Mouse (Mus musculus): ENCODE data around the gene Rgs9bp. TPM values are rescaled to one million over a fixed set of nuclear protein-coding genes. Genes with fewer than 3 reads are reported as not detected.
"Not testable (repeated sequence)": the region's sequence is repeated elsewhere in the genome, so short reads cannot be mapped to it uniquely, and the experiment has no call there.

The Rgs9bp gene
- total RNA-seq, 2 experiments from 2014 or later, result 0.07 TPM

DNA sequence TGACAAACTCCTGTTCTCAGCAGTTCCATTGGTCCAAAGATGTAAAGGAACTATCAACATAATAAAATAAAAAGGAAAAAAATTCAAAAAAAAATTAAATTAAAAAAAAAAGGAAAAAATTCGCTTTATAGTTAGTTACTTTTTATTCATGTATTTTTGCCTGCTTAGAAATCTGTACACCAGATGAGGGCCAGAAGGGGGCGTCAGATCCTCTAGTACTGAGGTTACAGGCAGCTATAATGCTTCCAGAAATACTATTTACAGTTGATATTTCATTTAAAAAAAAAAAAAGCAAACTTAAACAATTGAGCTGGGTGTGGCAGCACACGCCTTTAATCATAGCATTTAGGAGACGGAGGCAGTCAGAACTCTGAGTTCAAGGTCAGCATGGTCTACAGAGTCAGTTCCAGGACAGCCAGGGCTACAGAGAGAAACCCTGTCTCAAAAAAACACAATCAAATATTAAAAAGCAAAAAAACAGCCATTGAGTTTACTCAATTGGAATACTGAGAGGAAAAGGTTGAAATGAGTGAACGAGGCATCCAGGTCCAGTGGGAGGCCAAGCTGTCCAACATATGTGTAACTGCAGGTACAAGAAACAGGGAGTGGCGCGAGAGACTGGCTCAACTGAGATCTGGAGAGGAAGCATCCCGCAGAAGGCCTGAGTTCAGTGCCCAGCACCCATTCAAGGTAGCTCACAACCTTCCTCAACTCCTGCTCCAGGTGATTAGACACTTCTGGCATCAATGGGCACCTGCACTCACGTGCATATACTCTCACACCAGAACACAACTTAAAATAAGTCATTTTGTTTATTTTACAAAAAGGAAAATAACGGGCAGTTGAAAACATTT is 31.4 kb downstream of the Rgs9bp start:
- intact Hi-C loops (cut with DNase I), result loop anchor here (2.0 to 5.0 kb wide), 2 partner anchors 17 to 33 kb away; partner anchors contain the start of genes Ankrd27 and Rgs9bp
- DNase-seq, result peak; percentile 6 to 31

DNA sequence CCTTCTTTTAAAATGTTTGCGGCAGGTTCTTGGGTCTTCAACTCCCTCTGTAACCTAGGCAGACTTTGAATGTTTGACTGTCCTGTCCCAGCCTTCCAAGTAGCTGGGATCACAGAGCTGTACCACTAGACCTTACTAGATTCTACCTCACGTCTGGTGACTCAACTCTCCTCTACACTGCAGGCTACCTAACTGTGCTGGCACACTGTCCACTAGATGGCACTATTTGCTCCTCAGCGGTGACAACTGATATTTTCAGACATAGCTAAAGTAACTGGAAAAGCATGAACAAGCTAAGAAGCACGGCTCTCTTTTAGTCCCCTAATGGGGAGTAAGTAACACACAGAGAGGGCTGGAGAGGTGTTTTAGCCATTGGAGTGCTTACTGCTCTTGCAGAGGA is 39.5 kb downstream of the Rgs9bp start:
- DNase-seq, result peak; percentile 50 to 64
- intact Hi-C loops (cut with DNase I), result loop anchor here (2.0 kb wide), 1 partner anchor 91 kb away; no protein-coding TSS in a partner anchor

DNA sequence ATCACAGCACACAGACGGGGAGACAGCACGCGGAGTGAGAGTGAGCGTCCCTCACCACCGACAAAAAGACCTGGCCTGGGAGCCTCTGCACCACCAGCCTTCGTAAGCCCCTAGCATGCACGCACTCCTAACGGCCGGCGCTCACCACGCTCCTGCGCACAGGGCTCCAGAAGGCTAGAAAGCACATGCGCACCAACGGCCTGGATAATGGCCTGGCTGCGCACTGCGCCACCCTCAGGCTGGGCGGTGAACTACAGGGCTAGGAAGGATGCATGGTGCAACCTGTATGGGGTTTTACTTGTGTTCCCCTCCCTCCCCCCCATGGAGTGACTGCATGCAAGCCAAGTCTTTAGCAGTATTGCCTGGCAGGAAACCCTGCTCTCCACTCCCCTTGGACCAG is 47.8 kb downstream of the Rgs9bp start, which contains the start of gene Tdrd12:
Tdrd12 (minus strand) TSS at position 184 of the 400 bp plus-strand sequence.
- intact Hi-C loops (cut with DNase I), result no loop called here
- DNase-seq, result no peak

DNA sequence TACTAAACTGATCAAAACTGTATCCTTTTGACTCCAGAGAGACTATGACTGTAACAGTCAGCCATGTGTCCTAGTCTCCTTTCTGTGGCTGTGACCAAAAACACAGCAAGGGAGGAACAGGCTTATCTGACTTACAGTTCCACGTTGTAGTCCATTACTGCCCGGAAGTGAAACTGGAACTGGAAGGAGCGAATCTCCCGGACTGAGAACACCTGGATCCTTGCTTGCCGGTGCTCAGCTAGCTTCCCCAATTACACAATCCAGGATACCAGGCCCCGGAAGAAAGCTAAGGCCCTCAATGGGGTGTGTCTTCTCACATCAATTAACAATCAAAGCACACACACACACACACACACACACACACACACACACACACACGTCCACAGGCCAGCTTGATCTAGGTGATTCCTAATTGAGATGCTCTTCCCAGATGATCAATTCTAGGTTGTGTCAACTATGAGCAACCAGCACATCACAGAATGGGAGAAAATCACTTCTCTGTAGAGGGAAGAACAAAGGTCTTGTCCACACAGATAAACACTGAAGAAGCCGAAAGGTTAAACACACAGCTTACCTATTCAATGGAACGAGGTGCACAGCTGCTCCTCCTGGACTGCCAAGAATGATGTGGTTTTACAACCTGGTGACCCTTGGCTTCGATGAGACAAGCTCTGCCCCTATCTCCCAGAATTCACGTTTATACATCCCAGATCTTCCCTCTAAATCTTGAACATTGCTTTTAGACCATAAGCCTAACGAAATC is 49.5 kb downstream of the Rgs9bp start:
- intact Hi-C loops (cut with DNase I), result no loop called here
- DNase-seq, result no peak

DNA sequence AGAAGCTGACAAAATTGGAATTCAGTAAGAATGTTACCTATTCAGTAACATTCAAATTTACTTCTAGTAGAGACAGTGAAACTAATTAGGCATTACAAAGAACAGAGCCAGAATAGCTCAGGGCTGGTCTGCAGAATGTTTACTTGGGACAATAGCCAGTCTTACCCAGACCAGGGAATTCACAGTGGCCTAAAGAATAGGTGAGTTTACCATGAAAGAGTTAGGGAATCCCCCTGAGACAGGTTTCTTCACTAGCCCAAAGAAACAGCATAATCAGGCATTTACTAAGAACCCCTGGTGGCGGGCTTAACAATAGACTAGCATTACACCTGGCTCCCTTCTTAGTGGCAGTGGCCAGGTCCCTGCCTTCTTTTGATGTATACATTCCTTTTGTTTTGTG is 54.8 kb downstream of the Rgs9bp start:
- intact Hi-C loops (cut with DNase I); DNase-seq: not testable (repeated sequence)

DNA sequence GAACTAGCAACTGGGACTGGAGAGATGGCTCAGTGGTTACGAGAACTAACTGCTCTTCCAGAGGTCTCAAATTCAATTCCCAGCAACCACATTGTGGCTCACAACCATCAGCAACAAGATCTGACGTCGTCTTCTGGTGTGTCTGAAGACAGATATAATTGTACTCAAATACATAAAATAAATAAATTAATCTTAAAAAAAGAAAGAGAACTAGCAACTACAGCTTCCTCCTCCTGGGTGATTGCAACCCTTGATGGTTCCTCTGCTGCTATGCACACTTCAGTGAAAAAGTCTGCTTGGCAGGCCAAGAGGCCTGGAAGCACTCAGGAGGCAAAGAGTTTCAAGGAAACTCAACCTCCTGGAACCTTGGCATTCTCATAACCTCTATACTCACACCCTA is 55.4 kb downstream of the Rgs9bp start:
- intact Hi-C loops (cut with DNase I), result no loop called here
- DNase-seq, result no peak

Other genes with a start within 250 kb of the Rgs9bp start
- gene Faap24, start 188.7 kb downstream of the Rgs9bp start, total RNA-seq (2021), result 1 to 10 TPM; 1.6 to 2.9 TPM
- gene Cep89, start 188.5 kb downstream of the Rgs9bp start, total RNA-seq (2021), result 10 to 100 TPM; 14.1 to 15.4 TPM
- gene Slc7a9, start 136.8 kb downstream of the Rgs9bp start, total RNA-seq (2021), result not detected
- gene Tdrd12, start 47.8 kb downstream of the Rgs9bp start, total RNA-seq (2021), result under 1 TPM in 1 of 2 experiments, not detected in 1; 0.44 TPM
- gene Nudt19, start 29.3 kb downstream of the Rgs9bp start, total RNA-seq (2021), result 10 to 100 TPM; 70.6 to 77.4 TPM
- gene Ankrd27, start 662 bp upstream of the Rgs9bp start, total RNA-seq (2021), result 10 to 100 TPM; 15.6 to 15.8 TPM
- 10 to 100 TPM; 90.2 to 92.2 TPM for gene Pdcd5, start 61.9 kb upstream of the Rgs9bp start, total RNA-seq (2021)
- 1 to 10 TPM; 6.3 to 8.2 TPM for gene Dpy19l3, start 168.9 kb upstream of the Rgs9bp start, total RNA-seq (2021)
- gene Zfp507, start 217.4 kb upstream of the Rgs9bp start, total RNA-seq (2021), result 10 to 100 TPM; 14.2 to 14.9 TPM